Mouse (Mus musculus): ENCODE results near the gene Rmi1.

DNA sequence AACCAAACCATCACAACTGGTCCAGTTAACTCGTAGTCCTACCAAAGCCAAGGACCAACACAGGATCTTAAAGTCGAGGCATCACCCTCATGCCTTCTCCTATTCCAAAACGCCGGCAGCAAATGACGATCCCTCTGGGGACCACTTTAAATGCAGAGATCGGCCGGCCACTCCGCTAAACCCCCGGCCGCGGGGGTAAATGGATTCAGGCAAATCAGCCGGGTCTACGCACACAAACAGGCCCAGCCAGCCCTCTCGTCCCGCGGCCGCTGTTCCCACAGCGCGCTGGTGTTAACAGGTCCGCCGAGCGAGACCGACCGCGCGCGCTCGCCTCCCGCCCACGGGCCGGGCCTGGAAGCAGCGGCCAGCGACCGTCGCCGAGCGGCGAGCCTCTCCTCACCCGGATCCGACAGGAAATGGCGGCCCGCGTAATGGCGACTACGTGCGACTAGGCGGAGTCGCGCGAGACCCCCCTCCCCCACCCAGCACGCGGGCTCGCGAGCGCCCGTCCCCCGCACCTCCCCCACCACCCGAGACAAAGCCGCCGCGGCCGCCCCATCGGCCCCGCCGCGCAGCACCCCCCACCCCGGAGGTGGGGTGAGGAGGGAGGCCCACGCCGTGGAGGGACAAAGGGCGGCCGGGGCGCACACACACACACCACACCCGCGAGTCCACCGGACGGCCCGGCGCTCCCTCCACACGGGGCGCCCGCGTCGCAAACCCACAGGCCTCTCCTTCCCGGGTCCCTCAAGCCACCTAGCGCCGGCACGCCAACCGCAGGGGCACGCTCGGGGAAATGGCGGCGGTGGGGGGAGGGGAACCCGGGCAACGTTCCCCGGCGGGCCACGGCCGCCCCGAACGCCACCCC lies 679 bp upstream of the Rmi1 start:
- TF ChIP-seq POLR2A (IDR thresholded peaks at IDR 0.05; ENCODE audit: borderline replicate concordance, low read depth, low read length) (no peak), CTCF (IDR thresholded peaks at IDR 0.05; ENCODE audit: low read depth, low read length) (no peak)

All from bone marrow macrophage, adult 2 months (primary cell).